Mouse (Mus musculus) small intestine, adult 2 months (tissue): ENCODE data around the gene Herc3.

Experiments used
- CTCF ChIP-seq: fragments of 200-500 bp; IDR thresholded peaks from 2 replicates; pipeline ENCODE4 v1.5.1; 2012; ENCODE audit warnings: low read depth, mild to moderate bottlenecking, control low read depth, inconsistent platforms, low read length, moderate library complexity, mixed read lengths; ENCODE audit not compliant: insufficient replicate concordance, insufficient read length; ENCODE audit errors: extremely low read depth
- POLR2A ChIP-seq: fragments of 200-500 bp; IDR thresholded peaks from 2 replicates; pipeline ENCODE4 v1.6.1; 2012; ENCODE audit warnings: low read depth, mild to moderate bottlenecking, control low read depth, inconsistent platforms, low read length, moderate library complexity

GRCm38 (mm10) chr6:58849356-58849755 is 18.1 kb downstream of the Herc3 start:
- TF ChIP-seq CTCF, result no peak
- TF ChIP-seq POLR2A, result no peak
